Mouse (Mus musculus) CD4-positive, CD25-positive, alpha-beta regulatory T cell, adult 4 months (primary cell): ENCODE data around the gene Hoxa13. TPM values are rescaled to one million over a fixed set of nuclear protein-coding genes. Genes with fewer than 3 reads are reported as not detected.

Experiments
- ATAC-seq: one replicate; pipeline ENCODE4 v1.8.0; 2017
- polyA plus RNA-seq, 2 experiments: library from polyadenylated mRNA; unstranded; fragments of 100-300 nt; shearing (Covaris generic); gene quantifications; one replicate each; pipeline ENCODE4 v1.2.1; 2017

The Hoxa13 gene
- polyA plus RNA-seq, 2 experiments from 2014 or later = not detected

DNA sequence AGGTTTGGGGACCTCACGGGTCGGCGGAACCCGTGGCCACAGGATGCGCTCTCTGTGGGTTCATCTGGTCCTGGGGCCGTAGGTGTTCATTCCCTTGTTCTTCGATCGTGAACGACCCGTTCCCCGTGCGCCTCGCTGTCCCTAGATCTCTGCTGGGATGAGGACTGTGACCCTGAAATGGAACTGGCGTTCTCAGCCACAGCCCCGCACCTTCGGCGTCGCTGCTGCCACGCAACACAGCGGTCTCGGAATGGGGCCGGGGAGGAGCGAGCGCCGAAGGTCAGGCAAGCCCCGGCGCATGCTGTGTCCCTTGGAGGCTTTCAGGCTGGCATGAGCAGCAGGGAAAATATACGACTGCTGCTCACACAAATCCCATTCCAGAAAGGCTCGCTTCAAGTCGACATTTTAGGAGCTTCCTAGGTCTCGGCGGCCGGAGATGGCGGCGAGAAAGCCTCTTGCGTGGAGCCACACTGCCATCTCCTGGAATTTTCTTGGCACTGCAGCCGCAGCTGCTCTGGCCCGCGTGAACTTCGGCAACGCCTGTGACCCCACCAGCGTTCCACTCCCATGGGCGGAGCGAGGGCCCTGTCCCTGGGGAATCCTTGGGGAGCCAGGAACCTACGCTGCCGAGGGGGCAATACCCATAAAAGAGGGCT, 39.2 kb downstream of the Hoxa13 start, which contains the start of gene Hoxa7:
Gene Hoxa7, minus strand, starts transcription at position 518 of the 656 bp plus-strand sequence.
- peak; percentile 73 for ATAC-seq

DNA sequence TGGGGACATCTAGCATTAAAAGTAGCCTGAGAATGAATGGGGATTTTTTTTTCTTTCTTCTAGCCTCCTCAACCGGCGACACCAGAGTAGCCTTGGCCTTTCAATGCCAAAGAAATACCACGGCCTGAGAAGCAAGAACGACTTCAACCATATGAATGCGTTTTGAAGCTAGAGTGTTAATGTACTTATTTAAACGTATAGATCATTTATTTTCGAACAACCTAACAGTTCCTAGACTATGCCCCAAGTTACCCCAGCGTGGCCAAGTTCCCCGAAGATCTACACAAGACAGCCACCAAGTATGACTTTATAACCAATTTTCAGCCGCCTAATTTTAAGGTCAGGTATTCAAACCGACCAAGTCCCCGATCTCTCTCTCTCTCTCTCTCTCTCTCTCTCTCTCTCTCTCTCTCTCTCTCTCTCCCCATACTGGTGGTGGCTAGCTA, 39.8 kb downstream of the Hoxa13 start:
- no peak for ATAC-seq

DNA sequence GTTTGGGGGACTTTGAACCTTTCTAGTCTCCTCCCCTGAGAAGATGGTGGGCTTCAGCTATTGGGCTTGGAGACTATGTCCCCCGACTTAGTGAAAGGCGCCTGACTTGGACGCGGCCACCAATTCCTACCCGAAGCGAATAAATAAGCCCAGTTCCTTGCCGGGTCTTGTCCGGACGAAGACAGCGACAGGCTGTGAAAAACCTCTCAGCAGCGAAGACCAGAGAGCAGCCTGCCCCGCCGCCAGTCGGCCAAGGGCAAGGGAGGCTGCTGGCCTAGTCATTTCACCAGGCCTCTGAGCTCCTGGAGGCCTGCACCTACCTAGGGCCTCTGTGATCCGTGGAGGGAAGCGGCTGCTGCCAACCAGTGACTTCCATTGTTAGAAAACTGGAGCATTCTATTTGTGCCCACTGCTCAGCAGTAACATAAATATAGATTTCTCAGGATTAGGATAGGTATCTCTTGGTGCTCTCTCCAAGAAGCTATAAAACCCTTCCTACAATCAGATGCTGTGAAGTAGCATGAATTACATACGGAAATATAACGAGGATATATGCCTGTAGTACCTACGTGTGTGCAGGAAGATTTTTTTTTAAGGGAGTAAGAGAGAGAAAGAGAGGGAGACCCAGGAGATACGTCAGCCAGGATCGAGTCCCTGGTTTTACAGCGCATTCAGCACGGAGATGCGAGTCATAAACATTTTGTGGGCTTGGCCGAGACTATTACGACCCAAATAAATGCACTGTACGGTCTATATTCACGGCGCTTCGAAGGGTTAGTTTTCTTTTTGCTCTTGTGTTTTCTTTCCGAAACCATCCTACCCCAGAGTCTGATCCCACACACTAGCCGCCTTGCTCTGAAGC, 40.4 kb downstream of the Hoxa13 start:
- no peak for ATAC-seq

DNA sequence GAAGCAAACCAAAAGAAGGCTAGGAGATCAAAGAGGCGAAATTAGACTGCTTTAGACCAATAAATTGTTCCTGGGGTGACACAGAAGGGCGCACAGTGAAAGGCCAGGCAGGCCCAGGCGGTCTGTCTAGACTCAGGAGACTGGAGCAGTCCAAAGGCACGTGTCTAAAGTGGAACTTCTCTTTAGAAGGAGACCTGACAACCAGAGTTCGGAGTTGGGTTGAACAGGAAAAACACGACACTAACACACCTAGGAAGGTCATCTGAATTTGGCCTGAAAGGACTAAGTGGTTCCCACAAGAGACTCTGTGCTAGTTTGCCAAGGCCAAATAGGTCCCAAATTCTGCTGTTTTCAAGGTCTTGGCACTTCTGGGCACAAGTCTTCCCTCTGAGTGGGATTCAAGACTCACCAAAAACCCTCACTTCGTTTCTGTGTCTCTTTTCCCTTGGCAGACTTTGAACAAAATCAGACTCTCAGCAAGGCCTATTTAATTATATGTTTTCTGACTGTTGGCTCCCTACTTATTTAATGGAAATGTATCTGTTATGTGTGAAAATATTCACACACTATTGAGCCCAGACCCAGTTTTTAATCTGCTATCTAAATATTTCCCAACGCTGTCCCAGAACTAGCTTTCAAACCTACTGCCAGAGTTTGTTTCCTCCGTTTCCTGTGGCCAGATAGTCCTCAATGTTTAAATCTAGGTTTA, 41.3 kb downstream of the Hoxa13 start:
- no peak for ATAC-seq

DNA sequence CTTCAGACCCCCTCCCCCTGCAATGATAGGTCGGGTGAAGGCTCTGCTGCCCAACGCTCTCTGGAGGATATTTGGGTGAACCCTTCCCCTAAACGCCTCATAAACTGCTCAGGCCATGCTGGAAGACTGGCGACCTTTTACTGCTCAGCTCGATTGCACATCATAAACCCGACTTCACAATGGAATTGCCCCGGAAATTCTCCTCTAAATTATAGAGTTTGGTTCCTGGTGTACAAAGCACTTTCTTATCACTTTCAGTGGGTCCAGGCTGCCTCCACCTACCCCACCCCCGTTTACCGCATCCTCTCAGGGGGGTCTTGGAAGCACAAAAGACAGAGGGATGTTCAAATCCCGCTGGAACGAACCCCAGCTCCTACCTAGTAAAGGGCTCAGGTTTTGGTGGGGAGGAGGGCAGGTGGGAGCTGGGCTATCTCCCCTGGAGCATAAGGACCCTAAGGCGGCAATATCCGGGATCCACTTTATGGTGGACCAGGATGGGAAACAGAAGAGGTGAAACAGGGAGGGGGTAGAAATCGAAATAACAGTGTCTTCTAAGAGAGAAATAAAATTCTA, 42.0 kb downstream of the Hoxa13 start:
- ATAC-seq = no peak

- no peak for ATAC-seq
These were observed 42.6 kb downstream of the Hoxa13 start for GRCm38 (mm10) chr6:52217895-52218642.

GRCm38 (mm10) chr6:52217459-52217768, 43.3 kb downstream of the Hoxa13 start:
- ATAC-seq = peak; percentile 44

DNA sequence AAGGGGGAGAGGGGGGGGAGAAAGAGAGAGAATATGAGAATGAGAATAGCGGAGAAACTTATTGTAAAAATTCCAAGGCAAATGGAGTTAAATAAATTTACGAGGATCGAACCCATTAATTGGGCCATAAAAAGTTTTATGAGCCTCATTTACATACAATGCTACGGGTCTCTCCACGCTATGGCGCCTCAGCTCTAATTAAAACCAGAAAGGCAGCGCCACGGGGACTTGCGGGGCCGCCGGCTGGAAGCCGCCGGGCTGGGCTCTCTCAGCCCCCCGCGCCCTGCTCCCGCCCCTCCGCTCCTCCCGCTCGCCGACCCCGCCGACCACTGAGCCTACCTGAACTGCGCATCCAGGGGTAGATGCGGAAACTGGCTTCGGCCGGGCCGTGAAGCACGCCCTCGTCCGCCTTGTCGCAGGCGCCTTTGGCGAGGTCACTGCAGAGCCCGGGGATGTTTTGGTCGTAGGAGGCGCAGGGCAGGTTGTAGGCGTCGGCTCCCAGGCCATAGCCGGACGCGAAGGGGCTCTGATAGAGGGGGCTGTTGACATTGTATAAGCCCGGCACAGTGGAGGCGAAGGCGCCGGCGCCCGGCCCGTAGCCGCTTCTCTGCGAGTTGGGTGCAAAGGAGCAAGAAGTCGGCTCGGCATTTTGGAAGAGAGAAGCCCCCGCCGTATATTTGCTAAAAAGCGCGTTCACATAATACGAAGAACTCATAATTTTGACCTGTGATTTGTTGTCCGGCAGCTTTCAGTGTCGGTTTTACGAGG, 43.8 kb downstream of the Hoxa13 start:
- no peak for ATAC-seq

GRCm38 (mm10) chr6:52215771-52216535, 44.7 kb downstream of the Hoxa13 start:
- no peak for ATAC-seq

DNA sequence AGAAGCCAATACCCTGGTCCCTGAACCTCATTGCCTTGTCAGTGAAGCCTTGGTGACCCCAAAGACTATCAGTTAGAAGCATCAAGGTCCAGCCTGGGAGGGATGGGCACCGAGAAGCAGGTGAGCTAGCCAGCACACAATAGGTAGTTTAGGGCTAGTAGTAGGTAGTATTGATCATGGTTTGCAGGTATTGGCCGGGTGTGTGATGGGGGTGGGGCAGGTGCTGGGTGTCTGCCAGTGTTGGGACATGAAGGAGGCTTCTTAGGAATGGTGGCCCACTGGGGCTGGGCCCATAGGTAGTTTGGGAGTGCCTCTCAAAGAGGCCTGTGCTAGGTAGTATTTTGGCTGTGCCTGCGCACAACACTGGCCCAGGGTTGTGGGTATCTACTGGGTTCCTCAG, 45.6 kb downstream of the Hoxa13 start:
- no peak for ATAC-seq

DNA sequence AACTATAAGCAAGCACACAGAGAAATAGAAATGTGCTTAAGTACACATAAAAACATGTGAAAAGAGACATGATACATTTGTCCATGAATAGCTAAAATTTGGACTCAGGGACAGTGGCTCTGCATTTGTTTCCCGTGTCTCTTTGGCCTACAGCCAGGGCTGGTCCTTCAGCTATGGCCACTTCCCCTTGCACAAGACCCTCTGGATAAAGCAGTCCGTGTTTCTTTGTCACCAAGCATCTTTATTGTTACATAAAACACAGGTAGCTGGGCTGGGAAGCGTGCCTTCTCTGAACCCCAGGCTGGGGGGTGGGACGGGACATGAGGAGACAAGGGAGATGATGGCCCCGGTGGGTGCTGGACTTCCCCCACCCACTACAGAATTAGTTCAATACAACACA, 46.4 kb downstream of the Hoxa13 start:
- no peak for ATAC-seq

DNA sequence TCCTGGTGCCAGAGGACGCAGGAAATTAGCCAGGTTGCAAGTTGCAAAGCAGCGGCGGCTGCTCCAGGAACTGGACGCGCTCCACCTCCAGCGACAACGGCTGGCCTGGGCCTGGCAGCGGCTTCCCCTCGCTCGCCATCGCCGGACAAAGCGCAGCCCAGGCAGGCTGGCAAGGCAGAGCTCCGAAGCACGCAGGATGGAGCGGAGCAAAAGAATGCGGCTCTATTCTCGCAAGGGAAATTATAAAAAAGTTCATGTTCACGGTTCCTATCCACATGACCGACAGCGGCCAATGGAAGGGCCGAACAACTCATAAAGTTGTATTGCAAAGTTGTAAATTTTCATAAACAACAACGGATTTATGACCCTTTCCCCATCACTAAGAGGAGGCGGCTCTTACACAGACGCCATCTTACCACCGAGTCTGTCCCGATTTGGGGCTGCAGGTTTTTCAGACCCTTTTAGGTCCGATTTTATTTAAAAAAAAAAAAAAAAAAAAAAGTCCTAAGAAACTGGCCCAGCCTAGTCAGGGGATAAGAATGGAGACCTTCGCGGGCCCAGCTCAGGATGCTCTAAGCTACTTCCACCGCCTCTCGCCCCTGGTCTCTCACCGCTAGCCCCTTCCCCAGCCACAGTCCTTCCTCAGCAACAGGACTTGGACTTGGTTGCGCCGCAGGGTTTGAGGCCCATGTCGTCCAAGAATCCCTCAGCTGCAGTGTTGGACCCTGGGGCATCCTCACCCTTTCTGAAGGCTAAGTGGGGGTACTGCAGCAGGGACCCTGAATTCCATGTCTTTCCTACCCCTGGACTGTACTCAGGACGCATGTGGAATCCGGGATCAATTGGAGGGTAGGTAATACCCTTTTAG, 47.3 kb downstream of the Hoxa13 start, which contains the start of the genes Hoxa3 and Gm28308:
Gene Hoxa3, minus strand, starts transcription at position 218 of the 868 bp plus-strand sequence.
Gene Gm28308, minus strand, starts transcription at position 221 of the 868 bp plus-strand sequence.
- ATAC-seq = peak; percentile 28

DNA sequence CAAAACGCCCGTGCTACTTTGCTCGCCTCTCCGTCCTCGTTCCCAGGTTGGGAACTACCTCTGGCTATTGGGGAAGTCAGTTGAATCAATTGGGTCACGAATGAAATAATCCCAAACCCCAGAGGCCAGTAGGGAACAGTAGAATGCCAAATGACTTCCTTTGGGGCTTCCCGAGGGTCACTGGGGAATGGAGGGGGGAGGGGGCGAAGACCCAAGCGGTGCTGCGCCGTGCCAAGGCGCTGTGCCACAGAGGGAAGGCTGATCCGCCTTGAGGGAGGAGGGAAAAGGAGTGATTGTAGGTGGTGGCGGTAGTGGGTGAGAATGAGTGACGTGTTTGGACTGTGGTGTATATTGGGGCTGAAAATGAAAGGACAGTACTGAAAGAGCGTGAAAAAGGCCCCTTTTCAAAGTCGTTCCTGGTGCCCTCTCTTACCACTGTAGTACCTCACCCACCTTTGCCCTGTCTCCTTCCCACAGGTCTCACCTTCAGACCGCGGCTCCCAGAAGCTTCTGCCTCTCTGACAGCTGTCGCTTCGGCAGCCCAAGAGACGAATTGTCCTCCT, 48.0 kb downstream of the Hoxa13 start:
- ATAC-seq = peak; percentile 14

GRCm38 (mm10) chr6:52211961-52212360, 48.7 kb downstream of the Hoxa13 start:
- peak; percentile 31 for ATAC-seq

GRCm38 (mm10) chr6:52211170-52211935, 49.3 kb downstream of the Hoxa13 start:
- peak; percentile 84 for ATAC-seq

DNA sequence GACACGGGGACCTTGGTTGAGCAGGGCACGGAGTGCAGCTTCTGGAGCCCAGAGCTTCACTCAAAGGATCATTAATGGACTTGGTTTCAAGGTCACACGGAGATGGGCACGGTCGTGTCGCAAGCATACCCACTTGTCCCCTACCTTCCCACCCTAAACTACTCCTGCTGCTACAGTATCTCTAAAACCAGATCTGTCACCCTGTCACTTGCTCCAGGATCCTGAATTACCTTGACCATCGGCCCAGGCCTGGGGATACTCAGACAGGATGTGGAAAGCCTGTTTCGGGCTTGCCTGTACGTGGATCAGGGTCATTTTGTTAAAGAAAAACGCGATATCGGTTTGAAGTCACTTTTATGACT, 51.0 kb downstream of the Hoxa13 start:
- ATAC-seq = no peak

- no peak for ATAC-seq
These were observed 51.6 kb downstream of the Hoxa13 start for GRCm38 (mm10) chr6:52208868-52209684.
